Mouse (Mus musculus): ENCODE measurements at regions not wholly inside any gene's neighbourhood (a gene's known extent, or its start where the extent isn't known, plus 50 kb on each side); places are given as distances from the start of the nearest gene placed in this dataset.

- in situ Hi-C loops (cut with MboI; ENCODE audit: unreplicated experiment in 2 of 2), result no loop called here
Measured at GRCm38 (mm10) chr9:41834487-41835404, 289.4 kb downstream of the Sorl1 start.

- in situ Hi-C loops (cut with MboI; ENCODE audit: unreplicated experiment in 2 of 2), result no loop called here
Measured at GRCm38 (mm10) chr9:41833408-41833807, 290.7 kb downstream of the Sorl1 start.

GRCm38 (mm10) chr9:41827356-41827755 is 296.7 kb downstream of the Sorl1 start:
- in situ Hi-C loops (cut with MboI; ENCODE audit: unreplicated experiment in 2 of 2), result no loop called here

GRCm38 (mm10) chr9:41821401-41821800 is 302.7 kb downstream of the Sorl1 start:
- in situ Hi-C loops (cut with MboI; ENCODE audit: unreplicated experiment in 2 of 2), result no loop called here

GRCm38 (mm10) chr9:41817740-41818461 is 306.2 kb downstream of the Sorl1 start:
- in situ Hi-C loops (cut with MboI; ENCODE audit: unreplicated experiment in 2 of 2), result no loop called here

- in situ Hi-C loops (cut with MboI; ENCODE audit: unreplicated experiment in 2 of 2), result no loop called here
Measured at GRCm38 (mm10) chr9:41815921-41816320, 308.2 kb downstream of the Sorl1 start.

- in situ Hi-C loops (cut with MboI; ENCODE audit: unreplicated experiment in 2 of 2), result no loop called here
Measured at GRCm38 (mm10) chr9:41809291-41809690, 314.8 kb downstream of the Sorl1 start.

GRCm38 (mm10) chr9:41808791-41809190 is 315.3 kb downstream of the Sorl1 start:
- in situ Hi-C loops (cut with MboI; ENCODE audit: unreplicated experiment in 2 of 2), result no loop called here

GRCm38 (mm10) chr9:41806289-41806621 is 317.8 kb downstream of the Sorl1 start:
- in situ Hi-C loops (cut with MboI; ENCODE audit: unreplicated experiment in 2 of 2), result no loop called here

GRCm38 (mm10) chr9:41805491-41806288 is 318.4 kb downstream of the Sorl1 start:
- in situ Hi-C loops (cut with MboI; ENCODE audit: unreplicated experiment in 2 of 2), result no loop called here

GRCm38 (mm10) chr9:41804711-41805331 is 319.3 kb downstream of the Sorl1 start:
- in situ Hi-C loops (cut with MboI; ENCODE audit: unreplicated experiment in 2 of 2), result no loop called here

GRCm38 (mm10) chr9:41803680-41804460 is 320.2 kb downstream of the Sorl1 start:
- in situ Hi-C loops (cut with MboI; ENCODE audit: unreplicated experiment in 2 of 2), result no loop called here

- in situ Hi-C loops (cut with MboI; ENCODE audit: unreplicated experiment in 2 of 2), result no loop called here
Measured at GRCm38 (mm10) chr9:41801376-41801775, 322.7 kb downstream of the Sorl1 start.

GRCm38 (mm10) chr9:41792830-41793213 is 331.3 kb downstream of the Sorl1 start:
- in situ Hi-C loops (cut with MboI; ENCODE audit: unreplicated experiment in 2 of 2), result no loop called here

GRCm38 (mm10) chr9:41792173-41792829 is 331.8 kb downstream of the Sorl1 start:
- in situ Hi-C loops (cut with MboI; ENCODE audit: unreplicated experiment in 2 of 2), result no loop called here

- in situ Hi-C loops (cut with MboI; ENCODE audit: unreplicated experiment in 2 of 2), result no loop called here
Measured at GRCm38 (mm10) chr9:41791501-41792172, 332.5 kb downstream of the Sorl1 start.

GRCm38 (mm10) chr9:41785131-41785530 is 339.0 kb downstream of the Sorl1 start:
- in situ Hi-C loops (cut with MboI; ENCODE audit: unreplicated experiment in 2 of 2), result no loop called here

GRCm38 (mm10) chr9:41772281-41772902 is 351.7 kb downstream of the Sorl1 start:
- in situ Hi-C loops (cut with MboI; ENCODE audit: unreplicated experiment in 2 of 2), result no loop called here

Data from v-Abl transformed pro-B cells (cell line).